ENCODE assay signal across 11 mouse cellular contexts in the genomic region with DNA sequence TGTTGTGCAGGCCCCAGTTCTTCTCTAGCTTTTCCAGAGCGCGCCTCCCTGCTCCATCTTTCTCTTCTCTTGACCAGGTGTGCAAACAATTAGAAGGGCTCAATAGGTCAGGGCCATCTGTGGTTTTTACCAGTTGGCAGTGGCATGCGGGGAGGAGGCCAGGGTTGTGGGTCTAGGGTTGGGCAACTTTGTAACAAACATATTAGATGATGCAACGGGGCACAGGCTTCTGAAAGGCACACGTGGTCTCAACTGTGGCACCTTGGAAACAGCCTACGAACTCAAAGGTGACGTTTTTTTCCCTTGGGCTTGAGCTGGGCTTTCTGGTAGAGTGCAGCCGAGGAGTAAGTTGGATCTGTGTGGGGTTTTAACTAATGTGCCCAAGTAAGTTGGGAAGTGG. TPM values are rescaled to one million over a fixed set of nuclear protein-coding genes. Genes with fewer than 3 reads are reported as not detected.
DNase-seq lines count a peak whose midpoint lies in the region; ATAC-seq and TF ChIP-seq lines count a peak whose summit lies in the region.
"Had no signal": no experiment of that assay in that cellular context is flagged by ENCODE, and none has a peak within 500 bp of the region (broad histone marks: within the 10 kb centered on the region; RNA-seq: fewer than 3 reads in every experiment).

No protein-coding gene starts in this region.

- peak overlapping the region; percentile 100 for H3K27ac ChIP-seq in liver, adult 2 months (replicated peaks; ENCODE audit: insufficient read depth, low read depth, low read length)
- no peak overlapping the region for H3K27ac ChIP-seq in hindbrain, embryonic 13.5 days
- H3K27ac ChIP-seq: embryonic facial prominence, embryonic 13.5 days; heart, embryonic 15.5 days had no signal

- no peaks in the 10 kb centered on the region for H3K9me3 ChIP-seq in hindbrain, embryonic 13.5 days
- H3K9me3 ChIP-seq: embryonic facial prominence, embryonic 13.5 days; heart, embryonic 15.5 days had no signal

- no peak for TF ChIP-seq POLR2A in liver, adult 2 months (IDR thresholded peaks at IDR 0.05; ENCODE audit: extremely low read depth, insufficient read depth, low read length)

- H3K27me3 ChIP-seq in liver, adult 2 months (ENCODE audit: control insufficient read depth, insufficient read depth, low read length), result no peaks in the 10 kb centered on the region
- H3K27me3 ChIP-seq in hindbrain, embryonic 13.5 days, result no peaks in the 10 kb centered on the region
- H3K27me3 ChIP-seq: embryonic facial prominence, embryonic 13.5 days; heart, embryonic 15.5 days had no signal

- TF ChIP-seq CTCF in liver, adult 2 months (IDR thresholded peaks at IDR 0.05; ENCODE audit: low read depth, low read length), result no peak

- 24% methylated on average over 8 of the region's 8 CpGs for WGBS in liver, adult 2 months
- 88% methylated on average over 8 of the region's 8 CpGs for WGBS in hindbrain, embryonic 13.5 days

- peak overlapping the region; percentile 37; the same call in 1 of the 2 replicates for H3K4me3 ChIP-seq in liver, adult 2 months (ENCODE audit: insufficient read depth, low read depth, low read length)
- no peak overlapping the region for H3K4me3 ChIP-seq in hindbrain, embryonic 13.5 days
- H3K4me3 ChIP-seq: embryonic facial prominence, embryonic 13.5 days; heart, embryonic 15.5 days had no signal

- peak overlapping the region; percentile 81 for H3K9ac ChIP-seq in liver, adult 2 months (ENCODE audit: low read depth, low read length)
- H3K9ac ChIP-seq in hindbrain, embryonic 13.5 days, result no peak overlapping the region
- H3K9ac ChIP-seq: embryonic facial prominence, embryonic 13.5 days; heart, embryonic 15.5 days had no signal

- no peak overlapping the region for H3K4me2 ChIP-seq in hindbrain, embryonic 13.5 days
- H3K4me2 ChIP-seq: embryonic facial prominence, embryonic 13.5 days; heart, embryonic 15.5 days had no signal

- H3K79me2 ChIP-seq in liver, adult 2 months (ENCODE audit: control insufficient read depth, insufficient read depth, low read length), result no peaks in the 10 kb centered on the region

- peaks cover 21% of the 10 kb centered on the region for H3K4me1 ChIP-seq in liver, adult 2 months (ENCODE audit: control insufficient read depth, insufficient read depth, low read length)
- peaks cover 7% of the 10 kb centered on the region for H3K4me1 ChIP-seq in hindbrain, embryonic 13.5 days (replicated peaks)
- H3K4me1 ChIP-seq: embryonic facial prominence, embryonic 13.5 days; heart, embryonic 15.5 days had no signal

- DNase-seq in testis, postnatal 14 days (ENCODE audit: low spot score), result peak; percentile 30
- no peak for DNase-seq in testis, postnatal 10 days (ENCODE audit: low spot score)
- peak; percentile 99 for DNase-seq in liver, adult 2 months (ENCODE audit: extremely low read depth, low read depth, low spot score)
- peak; percentile 17 for DNase-seq in lung, postnatal 14 days
- DNase-seq in embryo, embryonic 10 days (ENCODE audit: low spot score), result no peak
- DNase-seq in right cerebral cortex, postnatal 14 days, result no peak
- DNase-seq in urinary bladder, postnatal 25 days (ENCODE audit: low spot score), result no peak
- DNase-seq: cerebellum, adult 11 months had no signal

- H3K36me3 ChIP-seq in liver, adult 2 months (ENCODE audit: control insufficient read depth, insufficient read depth, low read length), result peaks cover 9% of the 10 kb centered on the region
- no peaks in the 10 kb centered on the region for H3K36me3 ChIP-seq in hindbrain, embryonic 13.5 days
- H3K36me3 ChIP-seq: embryonic facial prominence, embryonic 13.5 days; heart, embryonic 15.5 days had no signal

- no peak for ATAC-seq in hindbrain, embryonic 13.5 days (ENCODE audit: low FRiP score)

RNA-seq across cellular contexts. Expression of a gene that starts 58.7 kb away (rescaled TPM):
- 46.2 and 50.2 TPM in 2 replicates for total RNA-seq in liver, adult 2 months (2014; rRNA removed)
- polyA plus RNA-seq in liver, adult 2 months (2012; rRNA removed), result 43.2 and 45.8 TPM in 2 replicates
- 0.52 and 0.66 TPM in 2 replicates for polyA plus RNA-seq in hindbrain, embryonic 13.5 days (2015; fragmentation: Nextera tagmentation; extraction: Ambion mirVana)

Comparison
In these comparisons a context has a peak if more than half of its experiments do, and no peak if none do; other contexts are left out.
1. DNase-seq: peak in testis, postnatal 14 days (single experiment), liver, adult 2 months (single experiment) and lung, postnatal 14 days (single experiment); none in testis, postnatal 10 days (single experiment), embryo, embryonic 10 days (single experiment), right cerebral cortex, postnatal 14 days (single experiment) and urinary bladder, postnatal 25 days (single experiment).
2. RNA of a gene that starts 58.7 kb away (polyA plus RNA-seq): 43.2 to 45.8 TPM in liver, adult 2 months; 0.52 to 0.66 TPM in hindbrain, embryonic 13.5 days; every median in the first group is over 10 times any median in the second.